Mouse (Mus musculus) adrenal gland, postnatal 14 days (tissue): Measurements from ENCODE around the gene Pbx1. TPM values are rescaled to one million over a fixed set of nuclear protein-coding genes. Genes with fewer than 3 reads are reported as not detected.

Experiments
- DNase-seq: peaks from one replicate; pipeline ENCODE4 v3.0.0; 2021; ENCODE audit warnings: mixed read lengths
- total RNA-seq: library from RNA; stranded (reverse); gene quantifications from 2 replicates; pipeline ENCODE4 v1.2.3, GENCODE M21; 2021

Gene Pbx1
- total RNA-seq, 1 experiment from 2014 or later = 168 TPM

DNA sequence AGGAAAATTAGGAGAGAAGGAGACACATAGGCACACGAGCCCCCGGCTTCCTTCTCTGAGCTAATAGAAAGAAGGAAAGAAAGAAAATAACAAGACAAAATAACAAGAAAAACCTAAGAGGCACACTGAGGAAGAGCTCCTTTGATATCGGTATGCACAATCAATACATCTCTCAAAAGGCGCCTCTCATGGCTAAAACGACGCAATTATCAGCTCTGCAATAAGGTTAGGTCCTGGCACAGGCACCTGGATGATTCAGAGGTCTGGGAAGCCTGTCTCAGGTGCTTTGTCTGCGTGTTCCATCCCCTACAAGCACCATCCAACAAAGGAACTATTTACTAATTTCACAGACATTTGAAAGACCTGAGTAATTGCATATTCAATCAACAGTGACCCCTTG lies 5.8 kb downstream of the Pbx1 start:
- DNase-seq = no peak

DNA sequence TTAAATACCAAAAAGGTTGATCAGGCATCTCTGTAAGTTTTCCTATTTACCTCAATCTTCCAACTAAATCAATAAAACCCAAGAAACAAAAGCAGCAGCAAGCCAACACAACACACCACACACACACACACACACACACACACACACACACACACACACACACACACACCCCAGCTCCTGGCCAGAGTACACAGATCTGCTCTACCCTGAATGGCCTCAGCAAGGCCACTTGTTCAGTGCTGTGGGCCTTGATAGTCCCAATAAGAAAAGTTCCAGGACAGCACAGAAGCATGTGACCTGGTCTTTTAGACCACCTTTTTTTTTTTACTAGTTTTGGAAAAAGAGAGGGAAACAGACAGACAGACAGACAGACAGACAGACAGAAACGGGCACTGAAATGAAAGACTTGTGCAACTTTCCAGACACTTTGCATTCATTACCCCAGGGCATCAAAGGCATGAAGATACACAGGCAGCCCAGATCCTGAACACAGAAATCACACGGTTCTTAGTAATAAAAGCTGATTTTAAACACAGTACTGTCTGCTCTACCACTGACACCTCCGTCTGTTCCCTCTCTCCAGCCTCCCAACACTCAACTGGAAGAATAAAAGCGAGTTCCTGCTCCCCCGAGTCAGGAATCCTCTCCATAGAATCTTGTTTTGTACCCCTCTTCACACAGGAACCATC lies 6.9 kb downstream of the Pbx1 start:
- DNase-seq = peak; percentile 62

GRCm38 (mm10) chr1:168423389-168423930 lies 8.6 kb downstream of the Pbx1 start:
- no peak for DNase-seq

DNA sequence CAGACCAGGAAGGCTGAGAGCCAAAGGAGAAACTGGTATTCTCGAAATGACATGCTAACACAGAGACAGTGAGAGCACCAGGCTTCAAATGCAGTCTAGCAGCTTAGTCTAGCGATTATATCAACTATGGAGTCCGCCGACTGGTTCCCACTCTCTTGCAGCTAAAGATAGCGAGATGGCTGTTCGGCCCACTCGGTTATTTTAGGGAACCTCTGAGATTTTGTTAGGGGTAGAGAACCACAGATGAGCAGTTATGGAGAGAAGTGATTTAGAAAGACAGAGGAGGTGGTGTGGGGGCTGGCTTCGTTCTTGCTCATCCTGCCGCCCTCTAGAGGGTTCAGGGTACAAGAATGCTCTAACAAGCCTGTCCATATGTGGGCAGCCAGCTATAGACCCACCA lies 13.2 kb downstream of the Pbx1 start:
- no peak for DNase-seq

GRCm38 (mm10) chr1:168417626-168418025 lies 14.4 kb downstream of the Pbx1 start:
- DNase-seq = no peak

- DNase-seq = peak; percentile 64
These were observed 15.2 kb downstream of the Pbx1 start for GRCm38 (mm10) chr1:168416729-168417437.

- DNase-seq = no peak
These were observed 21.5 kb downstream of the Pbx1 start for GRCm38 (mm10) chr1:168410611-168411010.

GRCm38 (mm10) chr1:168410054-168410453 lies 22.0 kb downstream of the Pbx1 start:
- peak; percentile 54 for DNase-seq

DNA sequence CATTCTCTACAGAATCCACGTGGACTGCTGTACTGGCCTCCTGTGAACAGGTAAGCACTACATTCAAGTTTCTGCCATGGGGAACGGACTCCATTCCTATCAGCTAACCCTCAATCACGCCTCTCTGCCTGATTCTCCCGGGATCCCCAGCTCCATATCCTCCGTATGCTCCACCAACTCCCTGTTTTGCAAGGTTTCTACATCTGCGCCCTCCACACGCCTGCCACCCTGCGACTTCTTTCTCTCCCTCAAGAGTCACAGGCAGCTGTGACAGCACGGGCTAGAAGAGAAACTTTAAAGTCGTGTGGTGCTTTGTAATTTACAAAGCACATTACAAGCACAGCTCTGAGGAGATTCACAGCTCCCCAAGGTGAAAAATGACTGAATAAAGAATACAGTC lies 23.3 kb downstream of the Pbx1 start:
- DNase-seq = no peak

- DNase-seq = no peak
These were observed 24.1 kb downstream of the Pbx1 start for GRCm38 (mm10) chr1:168407958-168408357.

GRCm38 (mm10) chr1:168406291-168406675 lies 25.8 kb downstream of the Pbx1 start:
- DNase-seq = no peak

GRCm38 (mm10) chr1:168405645-168406290 lies 26.3 kb downstream of the Pbx1 start:
- no peak for DNase-seq

- no peak for DNase-seq
These were observed 28.5 kb downstream of the Pbx1 start for GRCm38 (mm10) chr1:168403529-168403928.

DNA sequence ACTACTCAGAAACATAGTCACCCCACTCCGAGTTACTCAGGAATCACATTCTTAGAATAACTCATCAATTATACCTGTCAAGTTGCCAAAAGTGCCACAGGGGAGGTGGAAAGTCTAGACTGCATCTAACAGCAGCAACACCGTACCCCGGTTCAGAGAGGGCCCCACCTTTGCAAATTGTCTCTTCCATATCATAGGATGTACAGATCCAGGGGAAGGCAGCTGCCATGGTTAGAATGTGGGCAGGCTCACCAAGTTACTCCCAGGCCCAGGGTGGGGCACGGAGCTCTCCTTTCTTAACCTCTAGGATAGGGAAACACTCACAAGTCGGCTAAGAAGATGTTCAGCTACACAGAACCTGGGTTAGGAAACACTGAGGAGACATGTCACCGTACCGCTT lies 29.4 kb downstream of the Pbx1 start:
- no peak for DNase-seq

GRCm38 (mm10) chr1:168395523-168396159 lies 36.4 kb downstream of the Pbx1 start:
- DNase-seq = no peak

DNA sequence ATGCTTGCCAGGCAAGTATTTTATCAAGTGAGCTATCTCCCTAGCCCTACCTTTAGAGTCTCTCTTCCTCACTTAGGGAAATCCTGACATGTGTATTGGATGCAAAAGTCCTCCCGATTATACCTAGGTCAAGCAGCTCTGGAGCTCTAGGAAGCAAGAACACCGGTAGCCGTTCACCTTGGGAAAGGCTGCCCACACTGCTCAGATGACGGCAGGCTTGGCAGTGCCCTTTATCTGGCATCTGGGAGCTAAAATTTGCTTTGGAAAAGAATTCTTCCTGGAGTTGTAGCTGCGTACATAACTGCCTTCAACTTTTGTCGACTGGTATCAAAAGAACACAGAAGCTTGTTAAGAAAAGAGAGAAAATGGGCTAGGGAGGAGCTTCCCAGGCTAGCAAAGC lies 37.5 kb downstream of the Pbx1 start:
- peak; percentile 49 for DNase-seq

GRCm38 (mm10) chr1:168393456-168393855 lies 38.6 kb downstream of the Pbx1 start:
- peak; percentile 26 for DNase-seq

GRCm38 (mm10) chr1:168392500-168392853 lies 39.6 kb downstream of the Pbx1 start:
- no peak for DNase-seq

- DNase-seq = peak; percentile 70
These were observed 40.2 kb downstream of the Pbx1 start for GRCm38 (mm10) chr1:168391617-168392499.

GRCm38 (mm10) chr1:168390748-168391147 lies 41.3 kb downstream of the Pbx1 start:
- DNase-seq = no peak

DNA sequence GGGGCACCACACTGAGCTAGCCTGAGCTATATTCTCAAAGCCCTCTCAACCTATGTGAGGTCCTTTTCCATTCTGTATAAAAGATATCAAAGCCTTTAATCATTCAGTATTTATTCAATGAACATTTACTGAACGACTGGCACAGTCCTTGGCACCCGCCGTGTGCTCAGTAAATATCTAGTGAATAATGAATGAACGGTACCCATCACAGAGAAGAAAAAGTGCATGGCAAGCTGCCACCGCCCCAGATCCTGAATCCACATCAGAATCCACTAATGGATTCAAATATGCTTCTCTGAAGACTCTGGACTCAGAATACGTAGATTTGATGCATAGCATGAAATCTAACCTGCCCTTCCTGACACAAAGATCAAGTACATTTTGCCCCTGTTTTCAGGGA lies 45.9 kb downstream of the Pbx1 start:
- no peak for DNase-seq

DNA sequence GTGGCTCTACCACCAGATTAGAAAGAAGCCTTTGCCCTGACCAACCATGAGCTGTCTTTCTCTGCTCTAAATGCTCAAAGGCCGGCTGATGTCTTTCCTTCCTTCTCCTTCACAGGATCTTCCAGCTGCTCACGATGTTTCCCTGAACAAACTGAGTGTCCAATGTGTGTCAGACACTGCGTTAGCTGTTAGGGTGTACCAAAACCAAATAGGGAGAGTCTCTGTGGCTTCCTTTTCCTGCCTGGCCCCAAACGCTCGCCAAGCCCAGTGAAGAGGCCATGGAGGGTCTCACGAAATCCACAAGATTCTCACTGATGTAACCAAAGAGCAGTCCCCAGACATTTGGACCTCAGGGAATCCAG lies 47.5 kb downstream of the Pbx1 start:
- DNase-seq = no peak
